Mouse (Mus musculus) midbrain, embryonic 10.5 days (tissue): ENCODE results near the gene Des. TPM values are rescaled to one million over a fixed set of nuclear protein-coding genes. Genes with fewer than 3 reads are reported as not detected.

Source experiments
- DNase-seq: peaks from one replicate; pipeline ENCODE4 v3.0.0-alpha.2; 2017; ENCODE audit warnings: low spot score
- H3K27ac ChIP-seq: fragments of 300-500 bp; sonication (generic); replicated peaks from 2 replicates; pipeline ENCODE4 v1.5.1; 2016; ENCODE audit warnings: mild to moderate bottlenecking
- H3K27me3 ChIP-seq: fragments of 300-500 bp; sonication (generic); 2 replicates; pipeline ENCODE4 v1.6.1; 2016; ENCODE audit warnings: low read depth, mild to moderate bottlenecking; ENCODE audit not compliant: poor library complexity, severe bottlenecking
- H3K36me3 ChIP-seq: fragments of 300-500 bp; sonication (generic); 2 replicates; pipeline ENCODE4 v1.6.1; 2016; ENCODE audit warnings: mild to moderate bottlenecking, moderate library complexity
- H3K4me1 ChIP-seq: fragments of 300-500 bp; sonication (generic); 2 replicates; pipeline ENCODE4 v1.6.1; 2016
- H3K4me3 ChIP-seq: fragments of 300-500 bp; sonication (generic); 2 replicates; pipeline ENCODE4 v1.5.1; 2016; ENCODE audit warnings: mild to moderate bottlenecking, moderate library complexity
- H3K9me3 ChIP-seq: fragments of 300-500 bp; sonication (generic); replicated peaks from 2 replicates; pipeline ENCODE4 v1.6.1; 2016; ENCODE audit warnings: mild to moderate bottlenecking
- WGBS: fragments of 180-500 bp; shearing (Covaris S2); methylation state at CpG from one replicate; pipeline ENCODE4 v1.1.7; 2016; 5-methylcytosine and 5-hydroxymethylcytosine counted together
- polyA plus RNA-seq: library from polyadenylated mRNA; unstranded; fragments of >200 nt; fragmentation: Nextera tagmentation; extraction: Ambion mirVana; gene quantifications from 2 replicates; pipeline ENCODE4 v1.2.1, GENCODE M21; 2016

The Des gene
- polyA plus RNA-seq, 1 experiment from 2014 or later = 2.8 TPM

- H3K27ac ChIP-seq = no peak overlapping the region
- peaks cover 73% of the 10 kb centered on the region for H3K27me3 ChIP-seq
- peaks cover 22% of the 10 kb centered on the region for H3K4me1 ChIP-seq
- H3K4me3 ChIP-seq = peak overlapping the region; percentile 51
- no peaks in the 10 kb centered on the region for H3K36me3 ChIP-seq
- DNase-seq = no peak
- WGBS = 45% methylated on average over 4 of the region's 4 CpGs
- H3K9me3 ChIP-seq = no peaks in the 10 kb centered on the region
Observed at GRCm38 (mm10) chr1:75361123-75361522, 994 bp downstream of the Des start.

DNA sequence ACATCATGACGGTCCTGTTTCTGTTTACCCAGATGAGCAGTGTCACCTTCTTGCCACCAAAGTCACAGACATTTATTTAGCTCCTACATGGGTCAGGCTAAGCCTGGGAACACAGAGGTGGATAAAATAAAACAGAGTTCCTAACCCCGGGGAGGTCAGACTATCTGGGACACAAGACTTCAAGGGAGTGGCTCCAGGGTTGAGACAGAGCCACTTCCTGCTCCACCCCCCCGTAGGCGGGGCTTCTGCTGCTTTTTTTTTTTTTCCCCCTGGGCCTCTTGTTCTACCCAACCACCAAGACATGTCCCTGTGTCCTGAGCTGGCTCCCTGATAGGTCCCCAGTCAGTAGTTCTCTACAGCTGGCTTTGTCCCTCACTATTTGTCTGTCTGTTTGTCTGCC is 1.6 kb downstream of the Des start:
- DNase-seq = no peak
- Histone ChIP-seq H3K36me3 (no peaks in the 10 kb centered on the region), H3K9me3 (no peaks in the 10 kb centered on the region), H3K4me1 (peaks cover 22% of the 10 kb centered on the region), H3K27me3 (peaks cover 73% of the 10 kb centered on the region), H3K4me3 (no peak overlapping the region), H3K27ac (no peak overlapping the region)
- WGBS = 29% methylated on average over 4 of the region's 4 CpGs

GRCm38 (mm10) chr1:75363868-75364267 is 3.7 kb downstream of the Des start:
- no peak for DNase-seq

GRCm38 (mm10) chr1:75365510-75366137 is 5.5 kb downstream of the Des start:
- Histone ChIP-seq H3K27ac (no peak overlapping the region), H3K36me3 (no peaks in the 10 kb centered on the region), H3K4me1 (peaks cover 22% of the 10 kb centered on the region), H3K9me3 (no peaks in the 10 kb centered on the region), H3K4me3 (no peak overlapping the region), H3K27me3 (peaks cover 49% of the 10 kb centered on the region)
- DNase-seq = no peak
- 91% methylated on average over 14 of the region's 14 CpGs for WGBS

More at GRCm38 (mm10) chr1:75363868-75364267, 3.7 kb downstream of the Des start:
- Histone ChIP-seq H3K4me1 (peaks cover 22% of the 10 kb centered on the region), H3K9me3 (no peaks in the 10 kb centered on the region), H3K27ac (no peak overlapping the region), H3K27me3 (peaks cover 55% of the 10 kb centered on the region), H3K4me3 (no peak overlapping the region), H3K36me3 (no peaks in the 10 kb centered on the region)
- WGBS = 89% methylated on average over 3 of the region's 3 CpGs

GRCm38 (mm10) chr1:75369360-75369983 is 9.3 kb downstream of the Des start:
- no peak overlapping the region for H3K27ac ChIP-seq
- no peaks in the 10 kb centered on the region for H3K9me3 ChIP-seq
- whole genome bisulfite sequencing = 51% methylated on average over 25 of the region's 25 CpGs
- H3K4me3 ChIP-seq = no peak overlapping the region
- DNase-seq = no peak
- H3K36me3 ChIP-seq = no peaks in the 10 kb centered on the region
- peaks cover 34% of the 10 kb centered on the region for H3K27me3 ChIP-seq
- H3K4me1 ChIP-seq = peaks cover 31% of the 10 kb centered on the region

DNA sequence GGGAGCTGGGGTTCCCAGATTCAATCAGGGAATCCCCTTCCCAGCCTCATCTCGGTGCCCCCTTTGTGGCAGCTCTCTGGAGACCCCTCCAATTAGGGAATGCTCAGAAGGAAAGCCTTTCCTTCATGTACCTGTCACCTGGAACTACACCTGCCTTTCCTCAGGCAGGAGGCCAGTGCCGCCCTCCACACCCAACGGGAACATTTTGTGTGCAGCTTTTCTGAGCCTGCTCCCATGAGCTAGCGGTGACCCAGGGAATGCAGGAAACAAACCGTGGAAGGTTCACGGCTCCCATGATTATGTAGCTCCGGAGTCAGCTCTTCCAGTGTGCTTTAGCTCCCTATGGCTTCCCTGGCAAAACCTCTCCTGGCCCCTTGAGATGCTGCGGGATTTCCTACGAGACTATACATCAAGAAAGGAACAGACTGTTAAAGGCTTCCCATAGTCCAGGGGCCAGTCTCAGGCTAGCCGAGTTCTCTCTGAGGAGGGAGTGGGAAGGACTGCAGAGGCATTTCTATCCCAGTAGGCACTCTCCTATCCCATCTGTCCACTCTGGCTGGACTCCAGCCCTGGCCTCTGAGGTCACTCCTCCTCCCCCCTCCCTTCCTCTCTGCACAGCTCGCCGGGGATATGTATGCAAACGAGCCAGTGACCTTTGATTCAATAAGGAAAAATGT is 10.0 kb downstream of the Des start:
- DNase-seq = no peak
- H3K4me3 ChIP-seq = no peak overlapping the region
- 54% methylated on average over 13 of the region's 13 CpGs for WGBS

DNA sequence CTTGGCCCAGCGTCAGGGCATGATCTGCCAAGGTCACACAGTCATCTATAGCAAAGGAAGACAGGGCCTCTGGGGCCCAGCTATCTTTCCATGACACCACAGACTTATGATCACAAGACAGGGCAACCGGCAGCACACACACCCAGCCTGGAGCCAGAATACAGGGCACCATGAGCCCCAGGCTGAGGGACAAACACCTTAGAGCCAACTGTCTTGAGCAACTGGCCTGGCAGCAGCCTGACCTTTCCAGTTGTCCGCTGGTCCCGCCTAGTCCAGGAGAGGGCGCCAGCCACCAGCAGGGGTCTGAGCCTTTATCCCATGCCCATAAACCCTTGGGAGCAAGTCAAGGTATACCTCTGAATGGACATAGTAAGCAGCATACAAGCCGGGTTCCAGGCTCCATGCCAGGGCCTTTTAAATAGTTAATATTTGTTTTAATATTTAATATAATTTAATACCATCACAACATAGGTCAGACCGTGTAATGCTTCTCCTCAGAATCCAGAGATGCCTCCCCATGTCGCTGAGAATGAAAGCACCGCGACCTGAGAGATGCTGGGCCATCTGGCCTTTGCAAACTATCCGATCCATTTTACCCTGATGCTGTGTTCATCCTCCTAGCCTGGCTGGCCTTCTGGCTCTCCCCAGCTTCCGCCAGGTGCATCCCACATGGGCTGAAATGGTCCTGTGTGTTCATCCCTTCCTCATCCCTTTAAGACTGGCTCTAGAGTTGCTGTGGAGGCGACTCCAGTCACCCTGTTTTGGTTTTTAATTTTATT is 11.4 kb downstream of the Des start:
- no peaks in the 10 kb centered on the region for H3K36me3 ChIP-seq
- H3K4me3 ChIP-seq = no peak overlapping the region
- peak; percentile 56 for DNase-seq
- WGBS = 60% methylated on average over 13 of the region's 13 CpGs
- no peak overlapping the region for H3K27ac ChIP-seq
- H3K4me1 ChIP-seq = peaks cover 46% of the 10 kb centered on the region
- peaks cover 49% of the 10 kb centered on the region for H3K27me3 ChIP-seq
- H3K9me3 ChIP-seq = no peaks in the 10 kb centered on the region

More for the DNA sequence above, 10.0 kb downstream of the Des start:
- H3K9me3 ChIP-seq = no peaks in the 10 kb centered on the region
- H3K27ac ChIP-seq = no peak overlapping the region; the same call in 1 of the 2 replicates
- H3K4me1 ChIP-seq = peaks cover 38% of the 10 kb centered on the region
- H3K27me3 ChIP-seq = peaks cover 35% of the 10 kb centered on the region
- no peaks in the 10 kb centered on the region for H3K36me3 ChIP-seq

DNA sequence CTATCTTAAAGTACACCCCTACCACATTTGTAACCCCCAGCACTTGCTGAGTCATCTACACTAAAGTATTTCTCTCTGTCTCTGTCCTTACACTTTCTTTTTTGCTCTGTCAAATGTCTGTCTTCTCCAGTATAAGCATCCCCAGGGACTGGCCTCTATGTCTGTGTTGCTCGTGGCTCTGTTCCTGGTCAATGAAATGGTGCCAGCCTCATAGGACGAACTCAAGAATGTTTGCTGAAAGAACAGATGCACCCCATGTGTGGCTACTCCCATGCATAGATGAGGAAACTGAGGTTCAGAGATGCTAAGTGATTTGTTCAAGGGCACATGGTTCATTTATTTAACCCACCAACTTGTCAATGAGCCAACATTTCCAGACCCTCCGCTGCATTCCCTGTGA is 12.3 kb downstream of the Des start:
- H3K27me3 ChIP-seq = peaks cover 57% of the 10 kb centered on the region

GRCm38 (mm10) chr1:75373276-75373675 is 13.1 kb downstream of the Des start:
- H3K4me1 ChIP-seq = peaks cover 46% of the 10 kb centered on the region
- H3K27ac ChIP-seq = no peak overlapping the region
- H3K36me3 ChIP-seq = no peaks in the 10 kb centered on the region
- no peaks in the 10 kb centered on the region for H3K9me3 ChIP-seq
- WGBS = 62% methylated on average over 3 of the region's 3 CpGs
- no peak for DNase-seq
- H3K27me3 ChIP-seq = peaks cover 65% of the 10 kb centered on the region
- no peak overlapping the region for H3K4me3 ChIP-seq

More for the DNA sequence above, 12.3 kb downstream of the Des start:
- H3K4me1 ChIP-seq = peaks cover 46% of the 10 kb centered on the region
- H3K9me3 ChIP-seq = no peaks in the 10 kb centered on the region
- H3K4me3 ChIP-seq = no peak overlapping the region
- 85% methylated on average over 3 of the region's 3 CpGs for WGBS
- no peak overlapping the region for H3K27ac ChIP-seq
- DNase-seq = no peak
- no peaks in the 10 kb centered on the region for H3K36me3 ChIP-seq

- Histone ChIP-seq H3K4me1 (peaks cover 41% of the 10 kb centered on the region), H3K4me3 (peak within 1 kb of the TSS; percentile 49), H3K9me3 (no peaks in the 10 kb centered on the region), H3K27ac (peak within 1 kb of the TSS; percentile 78), H3K27me3 (peaks cover 72% of the 10 kb centered on the region), H3K36me3 (no peaks in the 10 kb centered on the region)
- peak; percentile 40 for DNase-seq
- WGBS = 7% methylated on average over 57 of the region's 57 CpGs
Observed at GRCm38 (mm10) chr1:75374950-75375936, 15.1 kb downstream of the Des start, which contains the start of gene Speg. Speg (plus strand) TSS chr1:75375297.

- Histone ChIP-seq H3K9me3 (no peaks in the 10 kb centered on the region), H3K27me3 (peaks cover 89% of the 10 kb centered on the region), H3K36me3 (no peaks in the 10 kb centered on the region), H3K4me3 (no peak overlapping the region), H3K27ac (no peak overlapping the region), H3K4me1 (peaks cover 53% of the 10 kb centered on the region)
- no peak for DNase-seq
- 78% methylated on average over 2 of the region's 2 CpGs for WGBS
Observed at GRCm38 (mm10) chr1:75379196-75379595, 19.1 kb downstream of the Des start.
